Mouse (Mus musculus): ENCODE measurements around the gene Arhgap25. TPM values are rescaled to one million over a fixed set of nuclear protein-coding genes. Genes with fewer than 3 reads are reported as not detected.
"Not testable (repeated sequence)": the region's sequence is repeated elsewhere in the genome, so short reads cannot be mapped to it uniquely, and the experiment has no call there.

Arhgap25 gene
- total RNA-seq, 2 experiments from 2014 or later: 5.2 to 6.1 TPM

- no peak for DNase-seq
Measured at GRCm38 (mm10) chr6:87535651-87536050, 2.6 kb upstream of the Arhgap25 start.

GRCm38 (mm10) chr6:87534855-87535575 lies 2.0 kb upstream of the Arhgap25 start:
- DNase-seq: no peak

- DNase-seq: no peak
Measured at GRCm38 (mm10) chr6:87531456-87532015, 1.5 kb downstream of the Arhgap25 start.

GRCm38 (mm10) chr6:87530386-87530785 lies 2.7 kb downstream of the Arhgap25 start:
- no peak for DNase-seq

- no peak for DNase-seq
Measured at GRCm38 (mm10) chr6:87527846-87528557, 5.1 kb downstream of the Arhgap25 start.

GRCm38 (mm10) chr6:87527366-87527765 lies 5.7 kb downstream of the Arhgap25 start:
- DNase-seq: no peak

GRCm38 (mm10) chr6:87525126-87525525 lies 7.9 kb downstream of the Arhgap25 start:
- DNase-seq: no peak

- no peak for DNase-seq
Measured at GRCm38 (mm10) chr6:87524281-87524680, 8.8 kb downstream of the Arhgap25 start.

GRCm38 (mm10) chr6:87523736-87524135 lies 9.3 kb downstream of the Arhgap25 start:
- no peak for DNase-seq

- DNase-seq: no peak
Measured at GRCm38 (mm10) chr6:87523085-87523484, 10.0 kb downstream of the Arhgap25 start.

GRCm38 (mm10) chr6:87522236-87522635 lies 10.8 kb downstream of the Arhgap25 start:
- peak; percentile 67 for DNase-seq

GRCm38 (mm10) chr6:87521705-87522104 lies 11.4 kb downstream of the Arhgap25 start:
- DNase-seq: not testable (repeated sequence)

- no peak for DNase-seq
Measured at GRCm38 (mm10) chr6:87520572-87520971, 12.5 kb downstream of the Arhgap25 start.

GRCm38 (mm10) chr6:87519809-87520208 lies 13.2 kb downstream of the Arhgap25 start:
- no peak for DNase-seq

- DNase-seq: no peak
Measured at GRCm38 (mm10) chr6:87518622-87519021, 14.4 kb downstream of the Arhgap25 start.

- no peak for DNase-seq
Measured at GRCm38 (mm10) chr6:87517753-87518409, 15.2 kb downstream of the Arhgap25 start.

GRCm38 (mm10) chr6:87514321-87514720 lies 18.7 kb downstream of the Arhgap25 start:
- no peak for DNase-seq

GRCm38 (mm10) chr6:87513046-87513767 lies 19.9 kb downstream of the Arhgap25 start:
- DNase-seq: peak; percentile 86

GRCm38 (mm10) chr6:87510999-87511398 lies 22.1 kb downstream of the Arhgap25 start:
- DNase-seq: no peak

GRCm38 (mm10) chr6:87509806-87510205 lies 23.3 kb downstream of the Arhgap25 start:
- DNase-seq: no peak

GRCm38 (mm10) chr6:87504875-87505274 lies 28.2 kb downstream of the Arhgap25 start:
- no peak for DNase-seq

- no peak for DNase-seq
Measured at GRCm38 (mm10) chr6:87503976-87504375, 29.1 kb downstream of the Arhgap25 start.

Measured in heart, postnatal 4 days (tissue).